Mouse (Mus musculus) right cerebral cortex, adult 2 months (tissue): ENCODE measurements at regions not wholly inside any gene's neighbourhood (a gene's known extent, or its start where the extent isn't known, plus 50 kb on each side); places are given as distances from the start of the nearest gene placed in this dataset.
"Not testable (repeated sequence)": the region's sequence is repeated elsewhere in the genome, so short reads cannot be mapped to it uniquely, and the experiment has no call there.

Experiments used
- DNase-seq, 2 experiments: peaks; one replicate each; pipeline ENCODE4 v3.0.0; 2021 to 2022; ENCODE audit warnings: low spot score in 2 of 2

- DNase-seq = no peak
These were observed 84.2 kb upstream of the Tbl1xr1 start for GRCm38 (mm10) chr3:21992203-21992602.

- DNase-seq = no peak
These were observed 82.5 kb upstream of the Tbl1xr1 start for GRCm38 (mm10) chr3:21993961-21994360.

DNA sequence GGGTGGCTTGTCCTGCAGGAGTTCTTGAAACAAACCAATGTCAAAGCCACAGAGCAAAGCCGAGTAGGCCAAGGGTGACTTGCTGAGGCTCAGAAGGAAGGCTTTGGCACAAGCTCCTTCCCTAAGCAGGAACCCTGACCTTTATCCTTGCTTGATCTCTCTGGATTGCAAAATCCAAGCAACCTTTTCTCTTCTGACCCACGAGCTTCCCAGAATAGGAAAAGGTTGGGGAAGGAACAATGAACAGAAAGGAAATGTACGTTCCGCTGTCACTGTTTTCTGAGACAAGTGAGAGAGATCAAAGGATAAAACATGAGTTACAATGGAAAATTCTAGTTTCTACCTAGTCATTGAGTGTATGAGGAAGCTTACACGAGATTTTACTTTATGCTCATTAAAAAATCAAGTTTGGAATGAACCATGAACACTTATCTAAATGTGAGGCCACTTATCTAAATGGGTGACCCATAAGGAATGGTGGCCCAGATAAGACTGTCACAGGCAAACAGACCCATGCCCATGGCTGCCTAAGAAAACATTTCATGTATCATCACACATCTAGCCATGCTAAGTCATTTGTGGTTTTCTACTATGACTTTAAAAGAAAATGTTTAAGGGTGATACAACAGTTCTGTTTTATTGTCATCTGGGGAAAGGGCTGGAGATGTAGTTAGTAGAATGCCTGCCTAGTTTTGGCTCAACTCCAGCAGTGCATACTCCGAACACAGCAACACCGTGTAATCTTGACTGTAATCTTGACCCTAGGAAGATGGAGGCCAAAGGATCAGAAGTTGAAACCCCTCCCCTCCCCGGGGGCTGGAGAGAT lies 80.7 kb upstream of the Tbl1xr1 start:
- no peak for DNase-seq

DNA sequence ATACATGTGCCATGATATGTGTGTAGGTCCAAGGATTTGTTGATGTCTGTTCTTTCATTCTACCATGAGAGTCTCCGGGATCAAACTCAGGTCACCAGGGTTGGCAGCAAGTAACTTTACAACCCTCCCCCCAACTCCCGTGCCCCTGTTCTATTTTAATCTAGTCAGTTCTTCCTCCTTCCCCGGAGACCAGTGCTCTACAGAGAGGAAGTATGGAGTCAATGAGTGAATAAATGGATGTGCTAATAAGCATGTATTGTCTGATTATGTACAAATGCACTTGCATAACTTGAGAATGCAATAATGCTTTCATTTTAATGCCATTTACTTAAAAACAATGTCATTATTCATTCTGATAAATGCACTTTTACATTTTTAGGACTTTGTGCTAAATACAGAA lies 79.1 kb upstream of the Tbl1xr1 start:
- DNase-seq = no peak

DNA sequence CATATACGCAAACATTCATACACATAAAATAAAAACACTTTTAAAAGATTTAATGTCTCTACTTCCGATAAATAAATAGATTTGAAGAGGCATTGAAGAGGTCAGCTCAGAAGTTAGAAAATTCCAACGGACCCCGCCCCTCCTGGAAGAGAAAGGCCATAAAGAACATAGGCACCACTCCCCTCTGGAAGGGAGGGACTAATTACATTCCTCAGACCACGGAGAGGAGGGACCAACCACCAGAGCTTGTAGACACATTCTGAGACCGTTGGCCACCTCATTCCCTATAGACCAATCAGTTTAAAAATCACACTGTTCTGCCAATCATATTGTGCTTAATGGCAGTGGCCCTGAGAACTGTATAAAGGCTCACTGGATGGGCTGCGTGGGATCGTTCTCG lies 71.0 kb upstream of the Tbl1xr1 start:
- no peak for DNase-seq

- DNase-seq = no peak
These were observed 70.3 kb upstream of the Tbl1xr1 start for GRCm38 (mm10) chr3:22006113-22006512.

DNA sequence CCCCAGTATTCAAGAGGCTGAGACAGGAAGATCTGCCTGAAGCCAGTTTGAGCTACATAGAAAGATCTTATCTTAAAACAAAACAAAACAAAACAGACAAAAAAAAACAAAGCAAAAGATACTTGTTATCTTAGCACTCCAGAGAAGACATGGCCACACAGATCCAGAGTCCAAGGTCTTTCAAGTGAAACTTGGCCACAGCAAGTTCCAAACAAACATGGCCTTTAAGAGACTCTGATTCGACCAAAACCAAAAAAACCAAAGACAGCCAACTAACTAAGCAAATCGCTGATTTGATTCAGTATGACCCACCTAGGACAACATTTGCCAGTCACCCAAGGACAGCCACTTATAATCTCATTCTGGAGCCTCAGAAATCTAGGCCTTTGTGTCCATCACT lies 69.8 kb upstream of the Tbl1xr1 start:
- no peak for DNase-seq

GRCm38 (mm10) chr3:22007736-22008135 lies 68.7 kb upstream of the Tbl1xr1 start:
- DNase-seq = no peak

GRCm38 (mm10) chr3:22008432-22008831 lies 68.0 kb upstream of the Tbl1xr1 start:
- DNase-seq = no peak

DNA sequence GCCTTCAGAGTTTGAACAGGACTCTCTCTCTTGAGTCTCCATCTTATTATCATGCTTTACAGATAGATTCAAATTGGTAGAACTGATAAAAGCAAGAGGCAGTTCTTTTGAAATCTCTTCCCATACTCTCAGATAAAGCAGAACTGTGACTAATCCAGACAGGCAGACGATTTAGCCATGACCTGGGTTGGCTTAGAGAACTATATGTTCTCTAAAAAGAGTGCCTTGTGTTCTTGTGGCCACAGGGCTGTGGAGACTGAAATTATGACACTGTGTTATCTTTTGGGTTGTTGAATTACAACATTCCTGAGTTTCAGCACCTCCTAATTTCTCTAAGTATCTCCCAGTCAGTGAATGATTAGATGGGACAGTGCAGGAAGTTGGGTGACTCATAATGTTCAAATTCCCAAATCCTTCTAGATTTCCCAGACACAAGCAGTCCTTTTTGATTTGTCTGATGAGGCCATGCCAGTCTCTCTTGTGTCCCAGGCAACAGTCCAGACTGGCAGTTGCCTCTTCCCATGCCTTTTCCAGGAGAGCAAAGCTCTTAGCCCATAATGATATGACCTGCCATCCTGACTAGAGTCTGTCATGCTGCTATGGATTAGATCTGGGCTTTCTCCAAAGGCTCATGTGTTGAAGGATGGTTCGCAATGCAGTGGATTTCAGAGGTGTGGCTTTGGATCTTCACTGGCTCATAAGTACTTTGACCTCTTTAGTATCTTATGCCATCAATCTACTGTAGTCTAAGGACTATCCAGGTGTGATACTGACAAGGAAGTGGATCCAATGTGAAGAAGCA lies 66.4 kb upstream of the Tbl1xr1 start:
- DNase-seq = no peak

- DNase-seq = not testable (repeated sequence)
These were observed 65.8 kb upstream of the Tbl1xr1 start for GRCm38 (mm10) chr3:22010700-22010991.

DNA sequence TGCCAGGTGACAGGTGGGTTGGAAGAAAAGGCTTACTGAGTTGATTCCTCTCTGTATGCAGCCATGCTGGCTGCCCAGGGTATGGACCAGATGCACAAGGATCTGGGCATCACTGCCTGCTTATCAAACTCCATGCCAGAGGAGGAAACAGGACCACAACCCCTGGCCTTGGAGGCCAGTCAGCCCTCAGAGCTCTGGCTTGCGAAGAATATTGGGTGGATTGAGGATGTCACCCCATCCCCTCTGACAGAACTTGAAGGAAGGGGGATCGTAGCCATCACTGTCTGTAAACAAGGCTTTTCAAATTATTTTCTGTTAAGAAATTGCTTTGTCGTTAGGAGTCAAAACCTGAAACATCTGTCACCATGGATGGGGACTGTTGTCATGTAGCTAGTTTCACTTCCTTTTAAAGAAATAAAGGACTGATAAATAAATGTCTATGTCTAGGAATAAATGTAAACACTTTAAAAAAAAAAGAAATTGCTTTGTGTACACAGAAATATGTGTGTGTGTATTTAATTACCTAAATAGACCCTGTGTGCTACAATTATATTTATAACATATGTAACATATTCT lies 55.0 kb upstream of the Tbl1xr1 start:
- DNase-seq = no peak

GRCm38 (mm10) chr3:22022418-22022817 lies 54.0 kb upstream of the Tbl1xr1 start:
- DNase-seq = no peak

- DNase-seq = no peak
These were observed 53.4 kb upstream of the Tbl1xr1 start for GRCm38 (mm10) chr3:22023049-22023448.

GRCm38 (mm10) chr3:22023551-22023950 lies 52.9 kb upstream of the Tbl1xr1 start:
- no peak for DNase-seq

DNA sequence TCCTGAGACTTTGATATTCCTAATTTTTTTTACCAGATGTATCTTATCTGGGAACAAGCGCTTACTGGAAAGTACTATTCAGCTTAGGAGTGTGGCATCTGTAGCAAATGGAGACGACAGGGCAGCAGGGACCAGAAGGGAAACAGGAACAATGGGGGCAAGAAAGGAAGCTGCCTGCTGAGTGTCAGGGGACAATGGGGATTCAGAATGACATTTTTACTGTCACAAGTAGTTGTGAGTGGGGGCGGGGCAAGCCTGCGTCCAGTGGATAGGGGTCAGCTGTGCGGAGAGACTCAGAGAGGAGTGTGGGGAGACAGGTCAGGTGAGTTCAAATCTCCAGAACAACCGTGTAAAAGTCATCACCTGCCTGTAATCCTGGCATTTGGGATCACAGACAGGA lies 52.3 kb upstream of the Tbl1xr1 start:
- no peak for DNase-seq

- no peak for DNase-seq
These were observed 51.3 kb upstream of the Tbl1xr1 start for GRCm38 (mm10) chr3:22025119-22025518.

- DNase-seq = no peak
These were observed 50.8 kb upstream of the Tbl1xr1 start for GRCm38 (mm10) chr3:22025615-22026014.
